Mouse (Mus musculus): ENCODE measurements around the gene Prdm13.

The Prdm13 gene

DNA sequence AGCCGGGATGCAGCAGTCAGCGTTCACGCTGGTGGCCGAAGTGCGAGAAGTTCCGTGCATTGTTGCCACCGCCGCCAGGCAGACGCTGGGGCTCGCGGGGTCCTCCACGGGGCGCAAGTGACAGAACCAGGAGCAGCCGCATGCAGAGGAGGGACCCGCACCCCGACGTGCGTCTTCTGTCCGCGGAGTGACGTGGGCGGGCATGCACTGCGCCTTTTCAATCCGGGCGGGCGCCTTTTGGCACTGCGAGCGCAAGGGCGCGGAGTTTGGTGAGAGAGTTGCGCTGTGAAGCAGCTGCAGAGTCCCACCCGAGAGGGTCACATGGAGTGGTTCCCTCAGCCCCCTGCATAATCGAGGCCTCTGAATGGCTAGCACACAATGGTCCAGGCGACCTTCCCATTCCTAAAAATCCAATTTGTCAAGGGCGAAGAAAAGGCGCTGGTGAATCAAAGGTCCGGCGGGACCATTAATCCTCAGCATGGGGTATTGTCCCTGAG lies at the start of gene Prdm13:
TSS of gene Prdm13 (minus strand) at position 369 of the 497 bp plus-strand sequence.
- no peak for DNase-seq

GRCm38 (mm10) chr4:21727615-21728165 lies 41.9 kb upstream of the Prdm13 start, which contains the start of gene Ccnc:
Gene Ccnc (plus strand): TSS chr4:21727701.
- DNase-seq: peak; percentile 93

- DNase-seq: peak; percentile 41 to 54
Observed at GRCm38 (mm10) chr4:21726912-21727614, 41.3 kb upstream of the Prdm13 start.

DNA sequence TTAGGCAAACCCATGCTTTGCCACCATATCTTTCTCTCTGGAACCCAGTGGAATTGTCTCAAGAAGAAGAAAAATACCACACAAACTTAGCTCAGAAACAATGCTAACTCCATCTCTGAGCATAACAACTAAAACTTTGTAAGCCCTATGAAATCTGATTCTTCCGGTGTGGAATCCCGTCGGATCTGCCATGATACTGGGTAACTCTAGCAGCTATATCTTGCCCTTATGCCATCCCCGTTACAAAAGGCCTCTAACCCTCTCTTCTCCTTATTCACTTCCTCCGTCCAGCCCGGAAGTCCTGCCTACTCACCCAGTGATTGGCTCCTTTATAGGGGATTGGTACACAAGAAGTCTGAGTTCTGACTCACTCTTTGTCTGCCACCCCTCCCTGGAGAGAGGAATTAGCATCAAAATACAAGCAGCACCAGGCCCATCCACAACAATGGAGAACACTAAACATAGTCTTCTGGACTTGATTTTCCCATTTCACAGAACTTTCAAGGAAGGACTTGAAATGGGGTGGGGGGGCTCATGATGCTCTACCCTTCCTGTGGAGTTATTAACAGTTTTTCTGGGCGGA lies 37.1 kb upstream of the Prdm13 start:
- DNase-seq: no peak

GRCm38 (mm10) chr4:21712147-21712546 lies 26.4 kb upstream of the Prdm13 start:
- peak in 1 of 2 experiments; percentile 11 for DNase-seq

DNA sequence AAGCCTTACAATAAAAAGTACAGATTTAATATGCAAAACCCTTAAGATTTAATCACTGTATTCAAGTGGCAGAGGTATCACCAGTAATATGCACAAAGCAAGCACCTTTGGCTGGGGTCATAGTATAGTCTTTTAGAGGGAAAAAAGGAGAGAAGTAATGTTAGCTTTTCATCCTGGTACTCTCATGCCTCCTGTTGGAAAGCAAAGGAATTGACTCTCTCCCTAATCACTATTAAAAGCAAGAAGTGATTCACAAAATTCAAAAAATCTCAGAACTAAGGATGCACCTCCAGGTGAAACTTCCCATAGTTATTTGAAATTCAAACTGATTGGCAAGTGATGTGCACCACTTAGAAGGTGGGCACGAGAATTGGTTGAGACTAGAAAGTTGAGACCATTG lies 19.3 kb upstream of the Prdm13 start:
- no peak for DNase-seq

DNA sequence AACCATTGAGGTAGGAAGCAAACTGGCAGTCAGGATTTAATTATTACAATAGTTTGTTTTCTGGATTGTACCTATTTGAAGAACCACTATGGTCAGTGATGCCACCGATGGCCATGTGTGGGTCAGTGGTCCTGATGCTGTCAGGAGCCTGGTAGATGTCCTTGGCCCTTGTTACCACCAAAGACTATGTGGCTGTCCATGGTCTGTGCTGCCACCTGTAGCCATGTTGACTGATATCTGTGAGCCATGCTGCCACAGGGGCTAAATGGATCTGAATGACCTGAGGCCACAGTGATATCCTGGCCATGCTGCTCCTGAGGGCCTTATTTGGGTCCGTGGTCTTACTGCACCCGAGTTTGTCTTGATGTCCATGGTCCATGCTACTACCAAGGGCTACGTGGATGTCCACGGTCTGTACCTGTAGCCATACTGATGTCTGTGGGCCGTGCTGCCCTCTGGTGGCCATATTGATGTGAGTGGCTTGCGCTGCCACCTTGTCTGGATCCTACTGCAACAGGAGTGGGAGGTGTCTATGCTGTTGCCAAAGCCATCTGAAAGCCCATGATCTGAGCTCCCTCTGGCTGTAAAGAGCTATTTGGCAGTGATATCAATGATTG lies 10.0 kb upstream of the Prdm13 start:
- peak; percentile 65 to 68 for DNase-seq

- no peak for DNase-seq
Observed at GRCm38 (mm10) chr4:21690221-21690620, 4.5 kb upstream of the Prdm13 start.

GRCm38 (mm10) chr4:21689492-21689941 lies 3.8 kb upstream of the Prdm13 start:
- peak in 1 of 2 experiments; percentile 25 for DNase-seq

DNA sequence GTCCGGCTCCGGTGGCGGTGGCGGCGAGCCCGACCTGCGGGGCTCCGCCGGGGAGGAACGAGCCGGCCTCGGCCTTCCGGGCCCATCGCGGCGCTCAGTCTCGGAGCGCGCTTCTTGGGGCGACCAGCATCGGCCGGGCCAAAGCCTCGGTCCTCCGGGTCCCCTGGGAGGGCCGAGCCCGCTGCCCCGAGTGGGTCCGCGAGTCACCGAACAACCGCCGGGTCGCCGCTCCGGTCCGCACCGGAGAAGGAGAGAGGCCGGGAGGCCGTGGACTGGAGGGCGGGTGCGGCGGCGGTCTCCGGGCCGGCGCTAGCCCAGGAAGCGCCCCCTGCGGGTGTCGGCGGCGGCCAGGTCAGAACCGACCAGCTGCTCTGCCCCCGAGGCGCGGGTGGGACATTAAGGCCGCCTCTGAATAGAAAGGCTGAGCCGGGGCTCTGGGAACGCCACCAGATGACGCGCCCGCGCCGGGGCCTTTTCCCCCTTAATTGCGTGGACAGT lies 3.0 kb upstream of the Prdm13 start:
- peak in 1 of 2 experiments; percentile 18 for DNase-seq

GRCm38 (mm10) chr4:21687783-21688702 lies 2.3 kb upstream of the Prdm13 start:
- peak in 1 of 2 experiments; percentile 29 for DNase-seq

- DNase-seq: no peak
Observed at GRCm38 (mm10) chr4:21686934-21687333, 1.2 kb upstream of the Prdm13 start.

DNA sequence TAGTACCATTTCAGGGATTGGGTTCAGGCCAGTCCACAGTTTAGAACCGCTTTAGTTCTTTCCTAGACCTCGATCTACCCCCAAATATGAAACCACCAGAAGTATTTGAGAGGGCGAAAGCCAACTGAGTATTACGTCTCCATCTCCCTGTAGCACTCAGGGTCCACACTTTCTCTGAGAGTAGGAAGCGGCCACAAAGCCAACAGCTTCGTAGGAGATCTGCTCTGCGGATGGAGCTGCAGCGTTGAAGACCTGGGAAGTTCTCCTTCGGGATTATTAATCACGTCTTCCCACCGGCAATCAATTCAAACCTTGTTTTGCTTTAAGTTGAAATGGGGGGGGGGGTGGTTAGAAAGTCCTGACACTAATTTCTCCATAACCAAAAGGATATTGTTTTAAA lies 653 bp upstream of the Prdm13 start:
- DNase-seq: no peak

DNA sequence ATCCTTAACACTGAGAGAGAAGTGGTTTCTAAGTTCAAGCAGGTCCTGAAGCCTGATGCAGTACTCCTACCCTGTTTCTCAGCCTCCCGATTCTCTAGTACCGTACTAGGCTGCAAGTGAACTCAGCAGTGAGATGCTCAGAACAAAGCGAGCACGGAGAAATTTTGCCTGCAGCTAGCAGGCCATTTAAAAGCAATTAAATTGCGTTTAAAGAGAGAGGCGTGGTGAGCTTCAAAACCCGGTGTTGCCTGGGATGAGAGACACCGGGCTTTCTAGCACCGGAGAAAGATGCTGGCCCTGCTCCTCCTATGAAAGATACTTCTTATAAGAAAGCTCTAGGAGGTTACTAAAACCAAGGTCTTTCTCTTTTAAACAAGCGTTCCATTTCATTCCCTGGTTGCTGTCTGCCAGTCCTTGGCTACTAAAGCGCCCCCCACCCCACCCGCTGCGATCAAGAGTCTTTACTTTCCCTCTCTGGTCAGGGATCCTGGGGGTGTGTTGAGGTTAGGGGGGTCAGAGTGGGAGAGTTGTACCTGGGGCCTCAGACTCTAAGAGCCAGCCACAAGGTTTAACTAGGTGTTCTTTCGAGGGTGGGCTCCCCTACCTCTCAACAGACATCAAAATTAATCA lies 1.3 kb downstream of the Prdm13 start:
- no peak for DNase-seq

DNA sequence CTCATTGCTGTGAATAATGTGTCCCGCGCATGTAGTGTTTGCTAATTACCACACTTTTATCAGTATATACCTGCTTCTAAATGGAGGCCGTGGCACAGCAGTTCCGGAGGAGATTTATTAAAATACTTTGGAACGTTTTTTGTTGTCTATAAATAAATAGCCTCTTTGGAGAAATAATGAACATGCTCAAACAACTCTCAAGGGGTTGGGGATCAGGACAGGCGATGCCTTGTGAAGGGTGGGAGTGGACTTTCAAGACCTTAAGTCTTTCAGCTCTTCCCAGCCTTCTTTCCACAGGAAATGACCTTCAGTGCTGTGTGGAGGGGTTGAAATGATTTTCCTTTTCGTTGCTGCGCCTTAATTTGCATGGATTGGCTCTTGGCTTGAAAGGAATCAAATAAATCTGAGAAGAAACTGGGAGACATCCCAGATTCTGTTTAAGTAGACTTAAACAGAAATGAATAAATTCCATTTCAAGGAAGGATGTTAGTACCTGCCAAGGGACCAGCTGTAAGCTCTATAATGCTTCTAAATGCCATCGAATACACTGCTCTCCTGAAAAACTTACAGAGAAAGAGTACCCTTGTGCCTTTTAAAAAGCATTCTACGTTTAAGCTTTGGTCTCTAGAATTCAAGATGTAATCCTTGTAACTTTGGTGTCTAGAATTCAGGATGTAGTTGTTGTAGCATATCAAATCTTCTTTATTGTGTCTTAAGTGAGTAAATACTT lies 3.2 kb downstream of the Prdm13 start:
- DNase-seq: no peak

DNA sequence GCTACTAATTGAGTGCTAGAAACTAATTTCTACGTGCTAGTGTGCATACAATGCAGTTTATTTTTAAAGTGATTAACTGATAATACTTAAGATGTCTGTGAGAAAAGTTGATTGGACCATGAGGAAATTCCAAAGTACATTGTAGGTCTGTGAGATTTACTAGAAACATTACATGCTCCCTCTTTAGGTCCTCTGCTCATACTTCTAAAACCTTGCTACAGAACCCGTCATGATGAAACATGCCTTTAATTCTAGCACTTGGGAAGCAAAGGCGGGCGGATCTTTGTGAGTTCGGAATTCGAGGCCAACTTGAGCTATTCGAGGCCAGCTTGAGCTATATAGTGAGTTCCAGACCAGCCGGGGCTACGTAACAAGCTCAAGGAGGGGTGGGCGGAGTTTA lies 4.8 kb downstream of the Prdm13 start:
- DNase-seq: no peak

- DNase-seq: no peak
Observed at GRCm38 (mm10) chr4:21679624-21680480, 5.9 kb downstream of the Prdm13 start.

DNA sequence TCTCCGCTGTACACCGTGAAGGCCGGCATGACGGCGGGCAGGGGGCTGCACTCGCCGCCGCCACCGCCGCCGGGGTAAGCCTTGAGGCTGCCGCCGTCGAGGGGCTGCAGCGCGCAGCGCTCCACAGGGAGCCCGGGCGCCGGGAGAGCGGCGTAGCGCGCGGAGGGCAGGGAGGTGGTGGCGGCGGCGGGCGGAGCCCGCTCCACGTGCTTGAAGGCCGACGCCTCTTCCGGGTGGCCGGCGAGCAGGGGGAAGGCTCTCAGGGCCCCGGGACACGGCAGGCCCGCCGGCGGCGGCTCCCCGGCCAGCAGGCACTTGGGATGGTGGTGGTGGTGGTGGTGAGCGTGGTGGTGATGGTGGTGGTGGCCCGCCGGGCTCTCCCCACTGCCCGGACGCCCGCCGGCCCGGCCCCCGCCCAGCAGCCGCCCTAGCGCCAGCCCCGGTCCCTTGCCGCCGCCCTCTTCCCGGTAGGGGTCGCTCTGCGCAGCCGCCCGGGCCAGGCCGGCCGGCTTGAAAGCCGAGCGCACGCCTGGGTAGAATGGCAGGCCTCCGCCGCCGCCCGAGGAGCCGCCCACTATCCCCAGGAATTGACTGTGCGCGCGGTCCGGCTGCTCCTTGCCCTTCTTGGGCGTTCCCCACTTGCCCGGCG lies 6.7 kb downstream of the Prdm13 start:
- DNase-seq: no peak

Measured in cerebellum, postnatal 36 days (tissue).